Mouse (Mus musculus) thymus, adult 18-20 months (tissue): Measurements from ENCODE around the gene Prpf40b.

Experiments
- DNase-seq, 2 experiments: peaks; one replicate each; pipeline ENCODE4 v3.0.0; 2022; ENCODE audit warnings: mixed read lengths in 2 of 2

Prpf40b gene

GRCm38 (mm10) chr15:99333676-99334065, 38.8 kb downstream of the Prpf40b start:
- no peak for DNase-seq

GRCm38 (mm10) chr15:99334500-99334899, 39.6 kb downstream of the Prpf40b start:
- no peak for DNase-seq

GRCm38 (mm10) chr15:99335801-99336320, 41.0 kb downstream of the Prpf40b start:
- no peak for DNase-seq

GRCm38 (mm10) chr15:99338916-99339315, 44.0 kb downstream of the Prpf40b start:
- DNase-seq: peak; percentile 36 to 57

- DNase-seq: no peak
Observed at GRCm38 (mm10) chr15:99339669-99340068, 44.8 kb downstream of the Prpf40b start.

- DNase-seq: peak; percentile 50 to 80
Observed at GRCm38 (mm10) chr15:99341102-99341501, 46.2 kb downstream of the Prpf40b start.

GRCm38 (mm10) chr15:99342194-99342981, 47.5 kb downstream of the Prpf40b start:
- DNase-seq: no peak

- no peak for DNase-seq
Observed at GRCm38 (mm10) chr15:99343414-99344147, 48.7 kb downstream of the Prpf40b start.

- DNase-seq: peak in 1 of 2 experiments; percentile 2
Observed at GRCm38 (mm10) chr15:99344148-99344870, 49.4 kb downstream of the Prpf40b start.

- DNase-seq: peak in 1 of 2 experiments; percentile 4
Observed at GRCm38 (mm10) chr15:99344961-99345360, 50.1 kb downstream of the Prpf40b start.

GRCm38 (mm10) chr15:99351610-99352009, 56.7 kb downstream of the Prpf40b start:
- no peak for DNase-seq

GRCm38 (mm10) chr15:99352306-99352705, 57.4 kb downstream of the Prpf40b start:
- no peak for DNase-seq

- DNase-seq: peak; percentile 42 to 43
Observed at GRCm38 (mm10) chr15:99355660-99356059, 60.8 kb downstream of the Prpf40b start.

GRCm38 (mm10) chr15:99356462-99356861, 61.6 kb downstream of the Prpf40b start:
- no peak for DNase-seq

GRCm38 (mm10) chr15:99358952-99359351, 64.1 kb downstream of the Prpf40b start:
- DNase-seq: no peak

- DNase-seq: no peak
Observed at GRCm38 (mm10) chr15:99364022-99364530, 69.2 kb downstream of the Prpf40b start.

GRCm38 (mm10) chr15:99364921-99365320, 70.0 kb downstream of the Prpf40b start:
- DNase-seq: peak; percentile 35 to 61
